Mouse (Mus musculus): ENCODE data around the gene Vsig10. TPM values are rescaled to one million over a fixed set of nuclear protein-coding genes. Genes with fewer than 3 reads are reported as not detected.
A peak's percentile ranks its signal among the peaks of the same experiment; 100 is the strongest.
"Not testable (repeated sequence)": the region's sequence is repeated elsewhere in the genome, so short reads cannot be mapped to it uniquely, and the experiment has no call there.

The Vsig10 gene
- polyA plus RNA-seq, 1 experiment from 2014 or later: 6.1 TPM

GRCm38 (mm10) chr5:117341896-117342295 is 23.0 kb downstream of the Vsig10 start:
- H3K9ac ChIP-seq (ENCODE audit: low read length): no peak overlapping the region
- H3K9me3 ChIP-seq (replicated peaks; ENCODE audit: control insufficient read depth, low read length): peaks cover under 1% of the 10 kb centered on the region; the same call in 1 of the 2 replicates
- 66% methylated on average over 6 of the region's 6 CpGs for WGBS
- H3K36me3 ChIP-seq (ENCODE audit: control insufficient read depth, insufficient read depth): peaks cover 20% of the 10 kb centered on the region
- H3K27ac ChIP-seq (ENCODE audit: low read length): no peak overlapping the region
- H3K4me3 ChIP-seq (ENCODE audit: low read length): no peak overlapping the region
- H3K4me1 ChIP-seq (ENCODE audit: control insufficient read depth, insufficient read depth, low read length): no peaks in the 10 kb centered on the region
- no peak for ATAC-seq (replicated peaks; ENCODE audit: extremely low read depth, insufficient read depth, low FRiP score)
- H3K27me3 ChIP-seq (ENCODE audit: control insufficient read depth, insufficient read depth, low read length): no peaks in the 10 kb centered on the region
- no peak overlapping the region for H3K4me2 ChIP-seq (ENCODE audit: low read depth, low read length)

- 85% methylated on average over 5 of the region's 5 CpGs for WGBS
- peaks cover 10% of the 10 kb centered on the region for H3K36me3 ChIP-seq (ENCODE audit: control insufficient read depth, insufficient read depth)
- H3K9ac ChIP-seq (ENCODE audit: low read length): not testable (repeated sequence)
Observed at GRCm38 (mm10) chr5:117344496-117344895, 25.6 kb downstream of the Vsig10 start.

GRCm38 (mm10) chr5:117345432-117345976 is 26.6 kb downstream of the Vsig10 start:
- no peak for ATAC-seq (replicated peaks; ENCODE audit: extremely low read depth, insufficient read depth, low FRiP score)
- no peaks in the 10 kb centered on the region for H3K4me1 ChIP-seq (ENCODE audit: control insufficient read depth, insufficient read depth, low read length)
- no peak overlapping the region for H3K9ac ChIP-seq (ENCODE audit: low read length)
- H3K9me3 ChIP-seq (replicated peaks; ENCODE audit: control insufficient read depth, low read length): no peaks in the 10 kb centered on the region
- 81% methylated on average over 5 of the region's 5 CpGs for WGBS
- H3K4me2 ChIP-seq (ENCODE audit: low read depth, low read length): no peak overlapping the region
- peaks cover 6% of the 10 kb centered on the region; the same call in 1 of the 2 replicates for H3K36me3 ChIP-seq (ENCODE audit: control insufficient read depth, insufficient read depth)
- H3K27ac ChIP-seq (ENCODE audit: low read length): no peak overlapping the region
- no peaks in the 10 kb centered on the region for H3K27me3 ChIP-seq (ENCODE audit: control insufficient read depth, insufficient read depth, low read length)
- no peak overlapping the region for H3K4me3 ChIP-seq (ENCODE audit: low read length)

More at GRCm38 (mm10) chr5:117344496-117344895, 25.6 kb downstream of the Vsig10 start:
- H3K4me1 ChIP-seq (ENCODE audit: control insufficient read depth, insufficient read depth, low read length); H3K9me3 ChIP-seq (replicated peaks; ENCODE audit: control insufficient read depth, low read length); H3K4me2 ChIP-seq (ENCODE audit: low read depth, low read length); H3K27ac ChIP-seq (ENCODE audit: low read length); H3K27me3 ChIP-seq (ENCODE audit: control insufficient read depth, insufficient read depth, low read length); H3K4me3 ChIP-seq (ENCODE audit: low read length); ATAC-seq (replicated peaks; ENCODE audit: extremely low read depth, insufficient read depth, low FRiP score): not testable (repeated sequence)

- Histone ChIP-seq H3K4me1 (ENCODE audit: control insufficient read depth, insufficient read depth, low read length) (no peaks in the 10 kb centered on the region), H3K4me2 (ENCODE audit: low read depth, low read length) (no peak overlapping the region), H3K4me3 (ENCODE audit: low read length) (no peak overlapping the region), H3K9ac (ENCODE audit: low read length) (no peak overlapping the region), H3K9me3 (replicated peaks; ENCODE audit: control insufficient read depth, low read length) (no peaks in the 10 kb centered on the region), H3K27me3 (ENCODE audit: control insufficient read depth, insufficient read depth, low read length) (no peaks in the 10 kb centered on the region), H3K27ac (ENCODE audit: low read length) (no peak overlapping the region), H3K36me3 (ENCODE audit: control insufficient read depth, insufficient read depth) (peaks cover 6% of the 10 kb centered on the region; the same call in 1 of the 2 replicates)
- no peak for ATAC-seq (replicated peaks; ENCODE audit: extremely low read depth, insufficient read depth, low FRiP score)
- 56% methylated on average over 3 of the region's 3 CpGs for WGBS
Observed at GRCm38 (mm10) chr5:117346281-117346680, 27.4 kb downstream of the Vsig10 start.

- Histone ChIP-seq H3K27ac (ENCODE audit: low read length) (no peak overlapping the region), H3K27me3 (ENCODE audit: control insufficient read depth, insufficient read depth, low read length) (no peaks in the 10 kb centered on the region), H3K9ac (ENCODE audit: low read length) (no peak overlapping the region), H3K4me1 (ENCODE audit: control insufficient read depth, insufficient read depth, low read length) (no peaks in the 10 kb centered on the region), H3K4me2 (ENCODE audit: low read depth, low read length) (no peak overlapping the region), H3K36me3 (ENCODE audit: control insufficient read depth, insufficient read depth) (peaks cover 6% of the 10 kb centered on the region; the same call in 1 of the 2 replicates), H3K4me3 (ENCODE audit: low read length) (no peak overlapping the region), H3K9me3 (replicated peaks; ENCODE audit: control insufficient read depth, low read length) (no peaks in the 10 kb centered on the region)
- no peak for ATAC-seq (replicated peaks; ENCODE audit: extremely low read depth, insufficient read depth, low FRiP score)
- WGBS: 66% methylated on average over 5 of the region's 5 CpGs
Observed at GRCm38 (mm10) chr5:117347011-117347410, 28.1 kb downstream of the Vsig10 start.

GRCm38 (mm10) chr5:117347838-117348237 is 29.0 kb downstream of the Vsig10 start:
- H3K9ac ChIP-seq (ENCODE audit: low read length): no peak overlapping the region
- H3K4me2 ChIP-seq (ENCODE audit: low read depth, low read length): no peak overlapping the region
- no peak for ATAC-seq (replicated peaks; ENCODE audit: extremely low read depth, insufficient read depth, low FRiP score)
- no peaks in the 10 kb centered on the region for H3K27me3 ChIP-seq (ENCODE audit: control insufficient read depth, insufficient read depth, low read length)
- H3K9me3 ChIP-seq (replicated peaks; ENCODE audit: control insufficient read depth, low read length): no peaks in the 10 kb centered on the region
- peaks cover 6% of the 10 kb centered on the region; the same call in 1 of the 2 replicates for H3K36me3 ChIP-seq (ENCODE audit: control insufficient read depth, insufficient read depth)
- 93% methylated on average over 2 of the region's 2 CpGs for WGBS
- H3K4me3 ChIP-seq (ENCODE audit: low read length): no peak overlapping the region
- no peak overlapping the region for H3K27ac ChIP-seq (ENCODE audit: low read length)
- no peaks in the 10 kb centered on the region for H3K4me1 ChIP-seq (ENCODE audit: control insufficient read depth, insufficient read depth, low read length)

GRCm38 (mm10) chr5:117348279-117348678 is 29.4 kb downstream of the Vsig10 start:
- no peak for ATAC-seq (replicated peaks; ENCODE audit: extremely low read depth, insufficient read depth, low FRiP score)
- Histone ChIP-seq H3K9ac (ENCODE audit: low read length) (no peak overlapping the region), H3K4me3 (ENCODE audit: low read length) (no peak overlapping the region), H3K27me3 (ENCODE audit: control insufficient read depth, insufficient read depth, low read length) (no peaks in the 10 kb centered on the region), H3K27ac (ENCODE audit: low read length) (no peak overlapping the region), H3K9me3 (replicated peaks; ENCODE audit: control insufficient read depth, low read length) (no peaks in the 10 kb centered on the region), H3K36me3 (ENCODE audit: control insufficient read depth, insufficient read depth) (peaks cover 6% of the 10 kb centered on the region; the same call in 1 of the 2 replicates), H3K4me1 (ENCODE audit: control insufficient read depth, insufficient read depth, low read length) (no peaks in the 10 kb centered on the region), H3K4me2 (ENCODE audit: low read depth, low read length) (no peak overlapping the region)
- WGBS: 36% methylated on average over 19 of the region's 19 CpGs

GRCm38 (mm10) chr5:117354121-117354520 is 35.2 kb downstream of the Vsig10 start:
- Histone ChIP-seq H3K9ac (ENCODE audit: low read length) (no peak overlapping the region), H3K4me3 (ENCODE audit: low read length) (no peak overlapping the region), H3K4me2 (ENCODE audit: low read depth, low read length) (no peak overlapping the region), H3K4me1 (ENCODE audit: control insufficient read depth, insufficient read depth, low read length) (peaks cover 16% of the 10 kb centered on the region), H3K36me3 (ENCODE audit: control insufficient read depth, insufficient read depth) (no peaks in the 10 kb centered on the region), H3K9me3 (replicated peaks; ENCODE audit: control insufficient read depth, low read length) (no peaks in the 10 kb centered on the region), H3K27me3 (ENCODE audit: control insufficient read depth, insufficient read depth, low read length) (no peaks in the 10 kb centered on the region), H3K27ac (ENCODE audit: low read length) (no peak overlapping the region)
- WGBS: 55% methylated on average over 8 of the region's 8 CpGs
- no peak for ATAC-seq (replicated peaks; ENCODE audit: extremely low read depth, insufficient read depth, low FRiP score)

- no peaks in the 10 kb centered on the region for H3K9me3 ChIP-seq (replicated peaks; ENCODE audit: control insufficient read depth, low read length)
- no peaks in the 10 kb centered on the region for H3K27me3 ChIP-seq (ENCODE audit: control insufficient read depth, insufficient read depth, low read length)
- WGBS: 33% methylated on average over 14 of the region's 14 CpGs
- no peak for ATAC-seq (replicated peaks; ENCODE audit: extremely low read depth, insufficient read depth, low FRiP score)
- peak overlapping the region; percentile 89 for H3K4me2 ChIP-seq (ENCODE audit: low read depth, low read length)
- peak overlapping the region; percentile 92 for H3K4me3 ChIP-seq (ENCODE audit: low read length)
- peak overlapping the region; percentile 96 for H3K9ac ChIP-seq (ENCODE audit: low read length)
- H3K36me3 ChIP-seq (ENCODE audit: control insufficient read depth, insufficient read depth): no peaks in the 10 kb centered on the region
- H3K27ac ChIP-seq (ENCODE audit: low read length): peak overlapping the region; percentile 95
- peaks cover 32% of the 10 kb centered on the region for H3K4me1 ChIP-seq (ENCODE audit: control insufficient read depth, insufficient read depth, low read length)
Observed at GRCm38 (mm10) chr5:117355648-117356303, 36.9 kb downstream of the Vsig10 start.
